Mouse (Mus musculus) left cerebral cortex, adult 2 months (tissue): ENCODE measurements around the gene Gulp1. TPM values are rescaled to one million over a fixed set of nuclear protein-coding genes. Genes with fewer than 3 reads are reported as not detected.

Experiments
- DNase-seq, 2 experiments: peaks; one replicate each; pipeline ENCODE4 v3.0.0; 2021 to 2022; ENCODE audit warnings: low spot score in 2 of 2, mixed read lengths in 1 of 2; ENCODE audit errors: extremely low spot score in 1 of 2
- H3K27ac ChIP-seq: fragments of 200-600 bp; 2 replicates; pipeline ENCODE4 v1.8.1; 2022
- H3K4me3 ChIP-seq: fragments of 200-600 bp; 2 replicates; pipeline ENCODE4 v1.8.1; 2022
- CTCF ChIP-seq: fragments of 200-600 bp; IDR thresholded peaks from 2 replicates; pipeline ENCODE4 v1.8.1; 2022; ENCODE audit warnings: antibody characterized with exemption, mild to moderate bottlenecking, moderate library complexity
- intact Hi-C: fragments of 180-260 bp; cut with DNase I; formaldehyde crosslinking; loops from one replicate; pipeline ENCODE4 v1.15.1; 2025
- total RNA-seq, 2 experiments: library from RNA; stranded (reverse); gene quantifications; 2 replicates each; pipeline ENCODE4 v1.2.3; 2021

Gene Gulp1
- total RNA-seq, 2 experiments from 2014 or later = 4.6 to 4.8 TPM

DNA sequence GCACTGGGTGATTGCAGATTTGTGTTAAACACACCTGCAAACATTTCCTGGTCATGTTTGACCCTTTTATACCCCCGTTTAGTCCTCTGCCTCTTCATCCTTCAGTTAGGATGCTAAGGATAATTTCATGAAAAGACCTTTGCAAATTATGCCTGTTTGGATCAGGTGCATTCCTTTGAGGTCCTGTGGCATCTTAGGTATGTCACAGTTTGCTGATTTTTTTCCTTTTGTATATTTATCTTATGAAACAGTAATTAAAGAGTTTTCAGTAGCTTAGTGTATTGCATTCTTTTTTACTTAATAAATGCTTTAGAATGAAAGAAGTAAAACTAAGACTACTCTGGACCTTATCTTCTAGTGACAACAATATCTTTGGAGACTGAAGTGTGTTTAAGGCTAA lies 41.8 kb downstream of the Gulp1 start:
- H3K27ac ChIP-seq = no peak overlapping the region
- intact Hi-C loops = no loop called here
- H3K4me3 ChIP-seq = no peak overlapping the region
- no peak for DNase-seq
- no peak for TF ChIP-seq CTCF

DNA sequence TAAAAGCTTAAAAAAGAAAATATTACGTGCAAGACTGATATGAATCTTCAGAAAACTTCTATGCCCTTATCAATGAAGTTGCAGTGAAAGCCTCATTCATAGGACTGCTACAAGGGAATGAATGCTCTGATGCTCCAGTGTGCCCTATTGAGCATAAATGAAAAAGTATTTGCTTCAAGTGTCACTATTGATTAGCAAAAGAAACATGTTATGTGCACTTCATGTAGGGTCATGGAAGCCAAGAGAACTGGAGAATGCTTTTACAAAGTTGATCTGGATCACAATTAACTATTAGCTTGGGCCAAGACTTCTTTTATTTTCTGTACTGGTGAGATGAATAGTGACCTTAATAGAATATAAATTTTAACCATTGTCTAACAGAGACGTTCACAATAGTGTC lies 47.0 kb downstream of the Gulp1 start:
- no peak for TF ChIP-seq CTCF

DNA sequence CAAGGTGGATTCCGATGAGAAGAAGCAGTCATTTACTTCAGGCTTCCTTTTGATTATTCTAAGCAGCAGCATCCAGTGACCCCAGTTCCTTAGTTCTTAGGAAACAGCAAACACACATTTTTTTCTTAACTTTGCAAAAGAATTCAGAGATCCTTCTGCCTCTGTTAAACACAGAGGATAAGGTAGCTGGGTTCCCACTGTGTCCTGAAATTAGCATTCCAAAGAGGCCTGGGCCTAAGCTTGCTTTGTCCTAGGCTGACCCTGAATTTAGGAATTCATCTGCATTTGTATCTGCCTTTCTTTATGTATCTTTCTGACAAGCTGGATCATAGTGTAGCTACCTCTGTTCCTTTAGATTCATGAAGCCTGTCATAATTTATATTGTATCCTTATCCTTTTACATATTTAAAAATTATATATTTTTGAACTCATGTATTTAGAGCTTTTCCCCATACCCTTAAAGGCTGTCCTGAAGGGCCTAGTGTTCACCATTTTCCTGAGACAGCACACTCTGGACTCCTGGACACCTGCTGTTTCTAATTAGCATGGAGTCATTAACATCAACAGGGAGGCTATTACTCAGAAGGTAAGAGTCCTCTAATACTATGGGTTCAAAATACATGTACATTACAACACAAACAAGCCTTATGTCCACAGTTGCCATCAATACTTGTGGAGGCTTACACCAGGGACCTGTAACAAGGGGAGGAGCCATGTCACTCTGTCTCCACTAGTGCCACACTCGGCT lies 62.2 kb downstream of the Gulp1 start:
- Histone ChIP-seq H3K4me3 (no peak overlapping the region), H3K27ac (no peak overlapping the region)
- intact Hi-C loops = no loop called here
- no peak for TF ChIP-seq CTCF
- DNase-seq = no peak

More for the DNA sequence above, 47.0 kb downstream of the Gulp1 start:
- DNase-seq = no peak
- H3K4me3 ChIP-seq = no peak overlapping the region
- intact Hi-C loops = no loop called here
- no peak overlapping the region for H3K27ac ChIP-seq

DNA sequence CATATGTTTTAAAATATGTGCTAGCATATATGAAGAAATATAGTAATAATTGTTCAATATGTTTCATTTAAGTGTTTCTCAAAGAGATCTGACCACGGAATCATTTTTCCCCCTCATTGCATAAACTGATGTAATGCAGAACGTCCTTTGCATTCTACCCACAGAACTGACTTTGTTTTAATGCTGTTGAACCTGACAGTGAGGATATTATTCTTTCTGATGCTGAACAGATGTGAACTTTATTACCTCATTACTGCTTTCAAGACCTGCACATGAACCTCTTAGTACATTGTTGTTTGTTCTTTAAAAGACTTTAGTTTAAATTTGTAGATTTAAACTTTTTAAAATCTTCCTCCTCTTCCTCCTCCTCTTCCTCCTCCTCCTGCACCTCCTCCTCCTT lies 67.4 kb downstream of the Gulp1 start:
- H3K27ac ChIP-seq = no peak overlapping the region

DNA sequence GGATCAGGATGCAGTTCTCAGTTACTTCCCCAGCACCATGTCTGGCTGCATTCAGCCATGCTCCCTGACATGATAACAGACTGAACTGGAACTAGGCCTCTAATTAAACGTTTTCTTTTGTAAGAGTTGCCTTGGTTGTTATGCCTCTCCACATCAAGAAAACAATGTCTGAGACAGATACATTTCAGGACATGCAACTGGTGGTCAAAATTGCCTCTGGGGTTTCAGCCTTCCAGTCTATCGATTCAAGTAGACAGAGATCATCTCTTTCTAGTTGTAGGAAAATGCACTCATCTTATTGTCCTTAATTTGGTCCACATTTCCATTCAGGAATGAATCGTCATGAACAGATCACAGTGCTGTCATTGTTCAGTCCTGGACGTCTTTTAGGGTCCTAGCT lies 83.2 kb downstream of the Gulp1 start:
- no peak overlapping the region for H3K27ac ChIP-seq
- no peak for DNase-seq
- TF ChIP-seq CTCF = no peak
- intact Hi-C loops = no loop called here
- no peak overlapping the region for H3K4me3 ChIP-seq

More for the DNA sequence above, 67.4 kb downstream of the Gulp1 start:
- no peak overlapping the region for H3K4me3 ChIP-seq
- no peak for TF ChIP-seq CTCF
- intact Hi-C loops = no loop called here
- no peak for DNase-seq

DNA sequence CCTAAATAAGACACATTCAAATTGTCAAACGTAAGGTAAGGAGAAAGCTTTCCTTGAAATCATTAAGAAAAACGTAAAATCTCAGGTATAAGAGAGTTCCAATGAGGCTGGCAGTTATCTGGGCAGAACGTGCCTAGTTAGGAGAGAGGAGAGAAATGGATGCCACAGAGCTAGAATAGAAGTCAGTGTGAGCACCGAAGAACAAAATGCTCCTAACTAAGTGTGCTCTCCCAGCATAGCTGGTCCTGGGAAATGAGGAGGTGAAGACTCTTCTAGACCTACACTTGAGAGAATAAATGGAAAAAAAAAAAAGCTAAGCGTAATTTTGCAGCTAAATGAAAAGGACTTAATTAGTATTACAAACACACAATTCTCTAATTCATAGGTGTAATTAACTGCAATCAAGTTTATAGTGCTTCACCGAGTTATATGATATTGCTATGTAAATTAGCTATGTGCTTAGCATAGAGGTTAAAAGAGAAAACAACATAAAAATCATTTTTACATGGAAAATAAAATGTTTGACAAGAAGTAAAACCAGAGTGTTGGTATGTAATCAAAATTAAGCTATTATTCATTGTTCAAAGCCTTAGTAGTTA lies 94.5 kb downstream of the Gulp1 start:
- DNase-seq = no peak
- Histone ChIP-seq H3K27ac (no peak overlapping the region), H3K4me3 (no peak overlapping the region)
- no peak for TF ChIP-seq CTCF
- intact Hi-C loops = no loop called here

DNA sequence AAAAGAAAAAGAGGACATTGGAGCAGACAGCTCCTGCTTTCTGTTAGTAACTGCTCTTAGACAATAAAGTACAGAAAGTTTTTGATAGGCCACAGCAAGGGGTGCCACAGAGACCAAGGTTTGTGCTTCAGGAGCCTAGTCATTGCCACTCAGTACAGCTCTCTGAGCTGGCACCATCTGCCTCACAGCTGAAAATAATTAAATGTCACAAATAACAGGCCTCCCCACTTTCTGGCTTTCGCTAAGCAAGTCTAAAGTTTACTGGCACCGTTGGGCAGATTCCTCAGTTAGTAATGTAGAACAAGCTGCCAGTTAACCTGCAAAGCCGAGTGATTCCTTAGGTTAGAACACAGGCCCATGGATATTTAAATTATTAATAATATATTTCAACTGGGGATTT lies 127.7 kb downstream of the Gulp1 start:
- intact Hi-C loops = no loop called here
- Histone ChIP-seq H3K27ac (no peak overlapping the region), H3K4me3 (no peak overlapping the region)
- DNase-seq = no peak
- TF ChIP-seq CTCF = no peak

DNA sequence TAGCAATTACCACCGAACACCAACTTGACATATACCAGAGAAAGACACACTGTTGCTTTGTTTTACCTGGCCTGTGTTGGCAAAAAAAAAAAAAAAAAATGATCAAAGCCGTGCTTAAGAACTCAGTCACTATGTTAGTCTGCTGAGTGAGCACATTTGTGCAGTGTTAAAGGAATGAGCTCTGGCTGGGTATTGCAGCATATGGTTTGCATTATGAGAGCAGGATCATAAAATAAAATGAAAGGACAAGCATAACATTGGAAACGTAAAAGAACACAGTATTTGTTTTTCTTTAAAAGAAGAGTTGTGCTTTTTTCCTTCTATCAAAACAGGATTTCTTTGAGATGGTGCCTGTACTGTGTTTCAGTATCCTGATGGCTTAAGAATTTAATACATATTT lies 128.1 kb downstream of the Gulp1 start:
- intact Hi-C loops = no loop called here
- Histone ChIP-seq H3K27ac (no peak overlapping the region), H3K4me3 (no peak overlapping the region)
- TF ChIP-seq CTCF = no peak
- no peak for DNase-seq

DNA sequence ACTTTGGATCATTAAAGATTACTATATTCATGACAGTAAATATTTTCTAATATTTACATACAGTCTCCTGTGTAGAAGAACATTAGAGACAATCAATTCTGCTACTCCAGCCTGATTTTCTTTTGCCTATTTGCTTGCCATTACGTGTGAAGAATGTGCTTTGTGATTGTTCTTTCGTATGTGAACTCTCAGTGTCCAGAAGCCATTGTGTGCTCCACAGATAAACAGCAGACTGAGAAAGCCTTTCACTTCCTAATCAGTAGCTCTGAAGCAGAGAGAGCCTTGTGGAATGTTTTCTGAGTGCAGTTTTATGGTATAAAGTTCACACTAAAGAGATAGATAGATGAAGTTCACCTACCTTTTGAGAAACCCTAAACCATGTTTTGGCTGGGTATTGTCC lies 131.2 kb downstream of the Gulp1 start:
- no peak overlapping the region for H3K27ac ChIP-seq
- no peak for DNase-seq
- intact Hi-C loops = no loop called here
- TF ChIP-seq CTCF = no peak
- no peak overlapping the region for H3K4me3 ChIP-seq

DNA sequence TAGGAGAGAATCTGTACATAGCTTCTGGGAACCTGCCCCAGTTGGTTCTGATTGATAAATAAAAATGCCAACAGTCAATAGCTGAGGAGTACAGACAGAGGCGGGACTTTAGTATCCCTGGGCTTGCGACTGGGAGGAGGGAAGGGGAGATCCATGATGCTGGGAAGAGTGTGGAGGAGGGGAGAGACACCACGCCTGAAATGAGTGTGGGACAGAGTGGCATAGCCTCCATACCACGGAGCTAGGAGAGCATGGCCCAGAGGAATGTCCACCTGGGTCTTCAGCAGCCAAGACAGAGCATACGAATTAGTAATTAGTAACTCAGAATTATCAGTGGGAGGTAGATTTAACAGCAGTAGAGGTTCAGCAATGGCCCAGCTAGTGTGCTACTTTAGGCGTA lies 132.4 kb downstream of the Gulp1 start:
- intact Hi-C loops = no loop called here
- no peak overlapping the region for H3K27ac ChIP-seq
- H3K4me3 ChIP-seq = no peak overlapping the region
- no peak for DNase-seq
- TF ChIP-seq CTCF = no peak

DNA sequence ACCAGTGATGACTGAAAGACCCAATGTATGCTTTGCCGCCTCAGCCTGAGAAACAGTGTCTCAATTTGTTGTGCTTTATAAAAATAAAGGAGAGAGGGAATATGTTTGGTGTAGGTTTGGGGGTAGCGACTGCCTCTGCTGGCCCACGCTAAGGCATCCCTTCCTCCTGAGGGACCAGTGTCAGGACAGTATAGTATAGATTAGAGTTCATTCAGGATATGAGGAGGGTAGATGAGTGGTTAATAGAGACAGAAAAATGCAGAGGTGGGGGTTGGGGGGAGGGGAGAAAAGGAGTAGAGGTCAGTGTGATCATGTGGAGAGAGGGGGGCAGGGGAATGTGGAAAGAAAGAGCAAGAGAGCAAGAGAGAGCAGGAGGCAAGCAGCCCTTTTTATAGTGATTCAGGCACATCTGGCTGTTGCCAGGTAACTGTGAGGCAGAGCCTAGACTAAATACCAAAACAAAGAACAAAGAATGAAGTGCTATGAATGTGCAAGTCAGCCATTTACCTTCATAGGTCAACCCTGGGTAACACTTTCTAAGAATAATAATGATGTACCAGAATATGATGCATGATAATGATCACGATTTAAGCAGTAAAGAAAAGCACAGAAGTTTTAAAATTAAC lies 169.6 kb downstream of the Gulp1 start:
- no peak overlapping the region for H3K4me3 ChIP-seq
- DNase-seq = no peak
- H3K27ac ChIP-seq = no peak overlapping the region
- intact Hi-C loops = no loop called here
- no peak for TF ChIP-seq CTCF

DNA sequence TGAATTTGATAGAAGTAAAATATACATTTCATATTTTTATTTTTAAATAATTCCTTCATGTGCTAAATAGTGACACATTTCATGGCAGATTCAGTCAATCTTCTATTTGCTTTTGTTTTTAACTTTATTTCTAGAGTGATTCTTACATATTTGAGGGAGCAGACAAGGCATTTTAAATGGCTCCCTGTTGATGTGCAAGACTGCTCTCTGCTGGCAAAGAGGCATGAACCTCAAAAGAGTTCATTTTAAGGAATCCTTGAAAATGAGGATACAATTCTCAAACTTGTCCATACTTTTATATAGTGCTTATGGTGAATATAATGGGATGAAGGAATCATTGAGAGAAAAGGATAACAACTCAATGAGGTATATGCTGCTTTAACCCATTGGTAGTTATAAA lies 189.9 kb downstream of the Gulp1 start:
- DNase-seq = no peak
- peak; percentile 65 for TF ChIP-seq CTCF
- intact Hi-C loops = loop anchor here (1.0 to 10.0 kb wide), 2 partner anchors 186 to 512 kb away; partner anchors contain the start of gene Gulp1
- Histone ChIP-seq H3K27ac (no peak overlapping the region), H3K4me3 (no peak overlapping the region)

DNA sequence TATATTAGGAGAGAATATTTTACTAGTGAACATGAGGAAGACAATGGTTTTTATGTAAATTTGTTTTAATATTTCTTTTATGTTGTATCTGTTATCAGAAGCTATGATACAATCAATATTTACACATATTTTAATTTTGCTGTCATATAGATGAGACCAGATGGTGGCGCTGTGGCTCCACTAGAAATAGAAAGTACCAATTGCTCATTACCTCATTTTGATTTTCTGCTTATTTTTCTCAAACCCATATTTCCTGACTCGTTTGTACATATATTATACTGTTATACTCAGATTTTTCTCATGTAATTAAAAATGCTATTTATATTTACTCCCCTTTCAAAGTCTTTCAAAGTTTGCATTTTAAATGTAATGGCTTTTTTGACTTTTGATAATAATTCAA lies 194.4 kb downstream of the Gulp1 start:
- peak; percentile 24 to 45 for DNase-seq
- intact Hi-C loops = loop anchor here (2.0 to 10.0 kb wide), 5 partner anchors 191 to 1021 kb away; partner anchors contain the start of gene Gulp1
- Histone ChIP-seq H3K27ac (no peak overlapping the region), H3K4me3 (no peak overlapping the region)
- peak; percentile 93 for TF ChIP-seq CTCF
